Mouse (Mus musculus) forebrain, postnatal 0 days (tissue): Measurements from ENCODE around the gene Tbx1. TPM values are rescaled to one million over a fixed set of nuclear protein-coding genes. Genes with fewer than 3 reads are reported as not detected.

Experiments
- ATAC-seq: fragments of 200-750 bp; cut with Nextera tagmentation; 2 replicates; pipeline ENCODE4 v1.8.0; 2017; ENCODE audit warnings: mild to moderate bottlenecking, moderate library complexity
- DNase-seq: peaks from one replicate; pipeline ENCODE4 v3.0.0-alpha.2; 2015
- H3K27ac ChIP-seq: fragments of 300-500 bp; sonication (generic); 2 replicates; pipeline ENCODE4 v1.5.1; 2014; ENCODE audit warnings: low read depth, mild to moderate bottlenecking, antibody characterized with exemption, low read length, moderate library complexity, mixed read lengths
- H3K27me3 ChIP-seq: fragments of 300-500 bp; sonication (generic); 2 replicates; pipeline ENCODE4 v1.6.1; 2014; ENCODE audit warnings: mild to moderate bottlenecking, low read length, mixed read lengths; ENCODE audit not compliant: insufficient read depth
- H3K36me3 ChIP-seq: fragments of 300-500 bp; sonication (generic); 2 replicates; pipeline ENCODE4 v1.6.1; 2014; ENCODE audit warnings: mild to moderate bottlenecking, moderate library complexity; ENCODE audit not compliant: insufficient read depth
- H3K4me1 ChIP-seq: fragments of 300-500 bp; sonication (generic); 2 replicates; pipeline ENCODE4 v1.6.1; 2014; ENCODE audit warnings: antibody characterized with exemption; ENCODE audit not compliant: insufficient read depth
- H3K4me2 ChIP-seq: fragments of 300-500 bp; sonication (generic); 2 replicates; pipeline ENCODE4 v1.6.1; 2014; ENCODE audit warnings: low read depth, mild to moderate bottlenecking, moderate library complexity
- H3K4me3 ChIP-seq: fragments of 300-500 bp; sonication (generic); 2 replicates; pipeline ENCODE4 v1.5.1; 2014; ENCODE audit warnings: low read depth, low read length, mixed read lengths
- H3K9ac ChIP-seq: fragments of 300-500 bp; sonication (generic); 2 replicates; pipeline ENCODE4 v1.6.1; 2014; ENCODE audit warnings: mild to moderate bottlenecking
- H3K9me3 ChIP-seq: fragments of 300-500 bp; sonication (generic); 2 replicates; pipeline ENCODE4 v1.6.1; 2016; ENCODE audit warnings: low read length
- CTCF ChIP-seq: sonication (generic); IDR thresholded peaks from 2 replicates; pipeline ENCODE4 v1.5.1; 2016; ENCODE audit warnings: antibody characterized with exemption, control low read depth, low read depth
- WGBS: fragments of 180-500 bp; shearing (Covaris S2); extraction: QIAGEN DNeasy Blood & Tissue Kit; methylation state at CpG from one replicate; pipeline ENCODE4 v1.1.7; 2014; 5-methylcytosine and 5-hydroxymethylcytosine counted together
- polyA plus RNA-seq: library from polyadenylated mRNA; unstranded; fragments of >200 nt; fragmentation: Nextera tagmentation; extraction: Ambion mirVana; gene quantifications from 2 replicates; pipeline ENCODE4 v1.2.1, GENCODE M21; 2015
- total RNA-seq: library from RNA; depleted of rRNA; stranded (reverse); fragments of >200 nt; gene quantifications from 2 replicates; pipeline ENCODE4 v1.2.3, GENCODE M21; 2014

Gene Tbx1
- total and polyA plus RNA-seq, 2 experiments from 2014 or later = 0.71 to 0.90 TPM

GRCm38 (mm10) chr16:18627163-18627562 lies 36.7 kb upstream of the Tbx1 start:
- no peak for ATAC-seq
- WGBS = 47% methylated on average over 3 of the region's 3 CpGs
- H3K9me3 ChIP-seq = no peaks in the 10 kb centered on the region
- peak overlapping the region; percentile 88 for H3K4me3 ChIP-seq
- no peak for DNase-seq
- no peak overlapping the region for H3K27ac ChIP-seq
- H3K4me2 ChIP-seq = peak overlapping the region; percentile 70
- peaks cover 15% of the 10 kb centered on the region for H3K27me3 ChIP-seq
- TF ChIP-seq CTCF = no peak
- H3K4me1 ChIP-seq = peaks cover 19% of the 10 kb centered on the region
- H3K36me3 ChIP-seq = peaks cover 32% of the 10 kb centered on the region
- H3K9ac ChIP-seq = peak overlapping the region; percentile 58; the same call in 1 of the 2 replicates

- Histone ChIP-seq H3K36me3 (peaks cover 39% of the 10 kb centered on the region), H3K4me2 (peak within 1 kb of the TSS; percentile 70), H3K9ac (peak within 1 kb of the TSS; percentile 58), H3K4me3 (peak within 1 kb of the TSS; percentile 55), H3K9me3 (no peaks in the 10 kb centered on the region), H3K27me3 (peaks cover 19% of the 10 kb centered on the region), H3K4me1 (peaks cover 19% of the 10 kb centered on the region), H3K27ac (no peak within 1 kb of the TSS)
- TF ChIP-seq CTCF = peak; percentile 89
- DNase-seq = peak; percentile 87
- WGBS = 4% methylated on average over 65 of the region's 65 CpGs
- ATAC-seq = peak; percentile 47
These were observed 36.0 kb upstream of the Tbx1 start, which contains the start of gene Gm49601 for GRCm38 (mm10) chr16:18626376-18626878. Gene Gm49601 (minus strand): TSS chr16:18626427.

GRCm38 (mm10) chr16:18625791-18626311 lies 35.4 kb upstream of the Tbx1 start:
- ATAC-seq (no peak), DNase-seq (peak; percentile 5)
- H3K9me3 ChIP-seq = no peaks in the 10 kb centered on the region
- H3K27me3 ChIP-seq = peaks cover 22% of the 10 kb centered on the region
- peak overlapping the region; percentile 58 for H3K9ac ChIP-seq
- peak overlapping the region; percentile 55 for H3K4me3 ChIP-seq
- TF ChIP-seq CTCF = no peak
- peak overlapping the region; percentile 70 for H3K4me2 ChIP-seq
- H3K4me1 ChIP-seq = peaks cover 19% of the 10 kb centered on the region
- no peak overlapping the region for H3K27ac ChIP-seq
- H3K36me3 ChIP-seq = peaks cover 39% of the 10 kb centered on the region
- 14% methylated on average over 26 of the region's 26 CpGs for WGBS

GRCm38 (mm10) chr16:18625097-18625496 lies 34.6 kb upstream of the Tbx1 start:
- no peak overlapping the region for H3K9ac ChIP-seq
- ATAC-seq = no peak
- peaks cover 39% of the 10 kb centered on the region for H3K36me3 ChIP-seq
- H3K4me3 ChIP-seq = no peak overlapping the region
- H3K27ac ChIP-seq = no peak overlapping the region
- peaks cover 22% of the 10 kb centered on the region for H3K27me3 ChIP-seq
- TF ChIP-seq CTCF = no peak
- 55% methylated on average over 14 of the region's 14 CpGs for WGBS
- H3K4me2 ChIP-seq = no peak overlapping the region
- DNase-seq = no peak
- peaks cover 19% of the 10 kb centered on the region for H3K4me1 ChIP-seq
- no peaks in the 10 kb centered on the region for H3K9me3 ChIP-seq

- ATAC-seq (no peak), DNase-seq (no peak)
- WGBS = 50% methylated on average over 15 of the region's 15 CpGs
- Histone ChIP-seq H3K27ac (no peak overlapping the region), H3K4me3 (no peak overlapping the region), H3K9ac (no peak overlapping the region), H3K27me3 (peaks cover 22% of the 10 kb centered on the region), H3K4me2 (no peak overlapping the region), H3K36me3 (peaks cover 43% of the 10 kb centered on the region), H3K4me1 (peaks cover 19% of the 10 kb centered on the region), H3K9me3 (no peaks in the 10 kb centered on the region)
- TF ChIP-seq CTCF = no peak
These were observed 34.2 kb upstream of the Tbx1 start for GRCm38 (mm10) chr16:18624641-18625040.

- H3K27me3 ChIP-seq = peaks cover 22% of the 10 kb centered on the region
- H3K36me3 ChIP-seq = peaks cover 44% of the 10 kb centered on the region
- no peak overlapping the region for H3K4me2 ChIP-seq
- H3K27ac ChIP-seq = no peak overlapping the region
- no peak for ATAC-seq
- WGBS = 50% methylated on average over 15 of the region's 15 CpGs
- no peak overlapping the region for H3K4me3 ChIP-seq
- DNase-seq = no peak
- peaks cover 19% of the 10 kb centered on the region for H3K4me1 ChIP-seq
- no peaks in the 10 kb centered on the region for H3K9me3 ChIP-seq
- no peak for TF ChIP-seq CTCF
- H3K9ac ChIP-seq = no peak overlapping the region
These were observed 33.5 kb upstream of the Tbx1 start for GRCm38 (mm10) chr16:18623751-18624540.
